Mouse (Mus musculus) kidney, embryonic 16.5 days (tissue): ENCODE data around the gene Cox6b1. TPM values are rescaled to one million over a fixed set of nuclear protein-coding genes. Genes with fewer than 3 reads are reported as not detected.

ENCODE experiments used
- ATAC-seq: fragments of 200-750 bp; cut with Nextera tagmentation; 2 replicates; pipeline ENCODE4 v1.8.0; 2017; ENCODE audit warnings: moderate TSS enrichment; ENCODE audit not compliant: low FRiP score, low TSS enrichment
- H3K27ac ChIP-seq: fragments of 300-500 bp; sonication (generic); 2 replicates; pipeline ENCODE4 v1.5.1; 2014; ENCODE audit warnings: low read length
- H3K27me3 ChIP-seq: fragments of 300-500 bp; sonication (generic); 2 replicates; pipeline ENCODE4 v1.6.1; 2014; ENCODE audit warnings: low read length, control low read depth, mixed read lengths; ENCODE audit not compliant: insufficient read depth
- H3K36me3 ChIP-seq: fragments of 300-500 bp; sonication (generic); 2 replicates; pipeline ENCODE4 v1.6.1; 2014; ENCODE audit warnings: low read length, control low read depth, mixed read lengths; ENCODE audit not compliant: insufficient read depth
- H3K4me1 ChIP-seq: fragments of 300-500 bp; sonication (generic); 2 replicates; pipeline ENCODE4 v1.6.1; 2014; ENCODE audit warnings: low read length, control low read depth, mixed read lengths; ENCODE audit not compliant: insufficient read depth
- H3K4me2 ChIP-seq: fragments of 300-500 bp; sonication (generic); replicated peaks from 2 replicates; pipeline ENCODE4 v1.6.1; 2014; ENCODE audit warnings: low read depth, low read length
- H3K4me3 ChIP-seq: fragments of 300-500 bp; sonication (generic); 2 replicates; pipeline ENCODE4 v1.5.1; 2014; ENCODE audit warnings: mild to moderate bottlenecking, low read length
- H3K9ac ChIP-seq: fragments of 300-500 bp; sonication (generic); replicated peaks from 2 replicates; pipeline ENCODE4 v1.6.1; 2014; ENCODE audit warnings: low read length
- H3K9me3 ChIP-seq: fragments of 300-500 bp; sonication (generic); 2 replicates; pipeline ENCODE4 v1.6.1; 2016; ENCODE audit warnings: low read length, control low read depth
- WGBS: fragments of 180-500 bp; shearing (Covaris S2); extraction: QIAGEN DNeasy Blood & Tissue Kit; methylation state at CpG from one replicate; pipeline ENCODE4 v1.1.7; 2014; 5-methylcytosine and 5-hydroxymethylcytosine counted together
- polyA plus RNA-seq: library from polyadenylated mRNA; unstranded; fragments of >200 nt; fragmentation: Nextera tagmentation; extraction: Ambion mirVana; gene quantifications from 2 replicates; pipeline ENCODE4 v1.2.1, GENCODE M21; 2015

The Cox6b1 gene
- polyA plus RNA-seq, 1 experiment from 2014 or later: 1,049 TPM

DNA sequence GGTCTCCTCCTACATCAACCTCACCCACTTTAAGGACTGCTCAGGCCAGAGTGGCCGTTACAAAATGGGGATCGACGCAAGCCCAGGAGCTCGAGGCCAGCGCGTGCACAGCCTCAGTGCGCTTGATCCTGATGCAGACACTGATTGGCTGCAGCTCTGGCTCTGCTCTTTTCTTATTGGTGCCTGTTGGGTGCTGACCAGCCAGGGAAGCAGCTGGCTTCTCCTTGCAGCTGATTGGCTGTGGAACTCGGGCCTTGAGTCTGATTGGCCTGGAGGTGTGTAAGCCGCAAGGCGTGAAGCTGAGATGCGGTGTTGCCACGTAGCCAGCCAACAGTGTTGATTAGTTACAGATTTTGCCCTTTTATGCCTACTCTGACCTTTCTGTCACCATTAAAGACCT, 27.2 kb downstream of the Cox6b1 start, which contains the start of gene Zbtb32:
TSS of gene Zbtb32 (minus strand) at position 124 of the 400 bp plus-strand sequence.
- H3K9me3 ChIP-seq: no peaks in the 10 kb centered on the region
- no peak within 1 kb of the TSS for H3K9ac ChIP-seq
- H3K36me3 ChIP-seq: no peaks in the 10 kb centered on the region
- peaks cover 16% of the 10 kb centered on the region for H3K4me1 ChIP-seq
- H3K4me3 ChIP-seq: no peak within 1 kb of the TSS
- no peak within 1 kb of the TSS for H3K4me2 ChIP-seq
- H3K27me3 ChIP-seq: no peaks in the 10 kb centered on the region
- WGBS: 93% methylated on average over 12 of the region's 12 CpGs
- no peak for ATAC-seq
- H3K27ac ChIP-seq: peak within 1 kb of the TSS; percentile 32; the same call in 1 of the 2 replicates

DNA sequence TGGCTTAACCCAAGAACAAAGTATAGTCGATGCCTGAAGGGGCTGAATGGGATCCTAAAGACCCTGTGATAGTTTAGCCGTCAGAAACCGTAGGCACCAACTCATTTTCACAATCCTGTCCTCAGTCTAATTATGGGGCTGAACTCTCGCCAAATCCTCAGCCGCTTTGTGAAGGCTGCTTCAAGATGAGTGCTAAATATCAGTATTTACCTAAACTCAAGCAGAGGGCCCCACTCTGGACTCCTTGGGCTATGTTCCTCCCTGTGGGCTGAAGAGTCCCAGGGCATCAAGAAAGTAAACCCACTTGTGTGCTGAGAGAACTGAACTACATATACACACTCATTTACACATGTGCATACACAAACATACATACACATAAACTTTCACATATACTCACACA, 29.1 kb downstream of the Cox6b1 start:
- 0 out of 2 replicates have a peak, but pooled peaks cover 3% of the 10 kb centered on the region for H3K4me1 ChIP-seq
- H3K4me2 ChIP-seq: no peak overlapping the region
- no peak overlapping the region for H3K4me3 ChIP-seq
- no peaks in the 10 kb centered on the region for H3K27me3 ChIP-seq
- ATAC-seq: no peak
- no peaks in the 10 kb centered on the region for H3K36me3 ChIP-seq
- H3K9ac ChIP-seq: no peak overlapping the region
- WGBS: 74% methylated on average over 5 of the region's 5 CpGs
- H3K27ac ChIP-seq: no peak overlapping the region
- no peaks in the 10 kb centered on the region for H3K9me3 ChIP-seq

DNA sequence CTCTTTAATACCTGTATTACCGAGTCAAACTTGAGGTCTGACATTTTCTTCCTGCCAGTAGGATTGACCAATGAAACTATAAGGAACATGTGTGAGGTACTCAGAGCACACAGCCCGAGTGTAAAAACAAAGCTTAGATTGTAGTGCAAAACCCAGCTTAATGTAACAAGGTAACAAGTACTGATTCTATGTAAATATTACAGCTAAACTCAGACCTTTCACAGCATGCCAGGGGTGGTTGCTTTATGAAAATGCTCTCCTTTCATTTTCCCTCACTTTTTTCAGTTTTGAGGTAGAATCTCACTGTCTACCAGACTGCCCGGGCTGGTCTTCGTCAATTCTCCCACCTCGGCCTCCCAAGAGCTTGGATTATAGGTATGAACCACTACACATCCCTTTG, 29.9 kb downstream of the Cox6b1 start:
- WGBS: 82% methylated on average over 5 of the region's 5 CpGs
- ATAC-seq: no peak
- H3K4me1 ChIP-seq: 0 out of 2 replicates have a peak, but pooled peaks cover 3% of the 10 kb centered on the region
- H3K36me3 ChIP-seq: no peaks in the 10 kb centered on the region
- H3K9me3 ChIP-seq: no peaks in the 10 kb centered on the region
- no peaks in the 10 kb centered on the region for H3K27me3 ChIP-seq
- no peak overlapping the region for H3K4me2 ChIP-seq
- H3K9ac ChIP-seq: no peak overlapping the region
- no peak overlapping the region for H3K4me3 ChIP-seq
- H3K27ac ChIP-seq: no peak overlapping the region

DNA sequence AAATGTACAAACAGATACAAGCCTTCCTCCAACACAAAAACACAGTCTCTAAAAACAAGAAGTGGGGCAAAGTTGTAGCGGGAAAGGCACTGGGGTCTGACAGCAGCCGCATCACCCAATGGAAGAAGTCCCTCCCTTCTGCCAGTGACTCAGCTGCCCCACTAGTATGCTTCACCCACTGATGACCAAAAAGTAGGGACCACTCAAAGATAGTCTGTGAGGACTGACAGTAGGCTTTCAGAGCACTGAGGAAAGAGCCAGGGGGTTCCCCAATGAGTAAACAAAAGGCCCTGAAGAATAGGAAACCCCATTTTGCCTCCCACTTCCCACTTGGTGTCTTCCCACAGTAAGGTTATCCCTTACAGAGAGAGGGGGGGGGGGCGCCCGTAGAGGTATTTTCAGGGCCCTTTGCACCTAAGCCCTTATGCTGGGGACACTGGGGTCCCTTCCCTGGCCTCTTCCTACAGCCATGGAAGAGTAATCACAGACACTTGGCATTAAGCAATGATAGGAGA, 31.4 kb downstream of the Cox6b1 start:
- no peaks in the 10 kb centered on the region for H3K27me3 ChIP-seq
- no peak overlapping the region for H3K27ac ChIP-seq
- H3K36me3 ChIP-seq: no peaks in the 10 kb centered on the region
- H3K4me3 ChIP-seq: no peak overlapping the region
- no peak overlapping the region for H3K4me2 ChIP-seq
- no peak for ATAC-seq
- H3K4me1 ChIP-seq: peaks cover 8% of the 10 kb centered on the region; the same call in 1 of the 2 replicates
- H3K9me3 ChIP-seq: no peaks in the 10 kb centered on the region
- 63% methylated on average over 4 of the region's 4 CpGs for WGBS
- no peak overlapping the region for H3K9ac ChIP-seq

DNA sequence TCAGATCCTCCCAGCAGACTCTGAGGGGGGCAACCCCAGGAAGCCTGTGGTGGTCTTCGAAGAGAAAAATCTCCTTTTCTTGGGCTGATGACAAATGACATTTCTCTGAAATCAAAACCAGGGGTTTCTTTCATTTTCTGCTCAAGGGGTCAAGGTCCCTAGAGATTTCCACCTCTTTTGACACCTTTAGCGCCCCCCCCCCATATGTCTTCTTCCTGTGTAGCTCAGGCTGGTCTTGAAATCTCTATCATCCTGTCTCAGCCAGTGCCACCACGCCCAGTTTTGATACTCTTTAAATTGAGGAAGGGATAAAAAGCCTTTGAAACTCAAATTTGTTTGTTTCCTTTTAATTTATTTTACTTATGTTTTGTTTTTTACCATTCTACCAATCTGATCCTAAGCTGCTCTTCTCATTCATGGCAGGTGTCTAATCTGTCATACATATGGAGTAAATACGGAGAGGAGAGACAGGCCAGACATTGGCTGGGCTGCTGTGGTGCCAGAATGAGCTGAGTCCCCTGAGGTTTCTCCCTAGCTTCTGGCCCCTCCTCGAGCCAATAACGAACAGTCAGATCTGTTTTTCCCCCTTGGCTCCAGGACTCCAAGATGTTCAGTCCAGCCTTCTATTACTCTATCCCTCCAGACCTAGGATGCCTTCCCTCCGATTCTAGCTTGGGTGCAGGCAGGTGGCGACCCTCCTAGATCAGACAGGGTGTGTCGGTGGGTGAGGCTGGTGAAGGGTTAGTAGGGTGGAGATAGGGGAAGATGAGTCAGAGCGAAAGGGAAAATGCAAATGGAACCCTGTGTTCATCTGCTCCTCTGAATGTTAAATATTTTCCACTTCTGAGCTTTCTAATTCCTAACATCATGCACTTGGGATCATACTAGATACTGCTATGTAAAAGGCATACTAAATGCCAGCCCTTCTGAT, 32.1 kb downstream of the Cox6b1 start:
- Histone ChIP-seq H3K9ac (no peak overlapping the region), H3K9me3 (no peaks in the 10 kb centered on the region), H3K4me1 (peaks cover 9% of the 10 kb centered on the region; the same call in 1 of the 2 replicates), H3K4me3 (no peak overlapping the region), H3K36me3 (no peaks in the 10 kb centered on the region), H3K27ac (no peak overlapping the region), H3K4me2 (no peak overlapping the region), H3K27me3 (no peaks in the 10 kb centered on the region)
- ATAC-seq: no peak
- WGBS: 75% methylated on average over 10 of the region's 10 CpGs

DNA sequence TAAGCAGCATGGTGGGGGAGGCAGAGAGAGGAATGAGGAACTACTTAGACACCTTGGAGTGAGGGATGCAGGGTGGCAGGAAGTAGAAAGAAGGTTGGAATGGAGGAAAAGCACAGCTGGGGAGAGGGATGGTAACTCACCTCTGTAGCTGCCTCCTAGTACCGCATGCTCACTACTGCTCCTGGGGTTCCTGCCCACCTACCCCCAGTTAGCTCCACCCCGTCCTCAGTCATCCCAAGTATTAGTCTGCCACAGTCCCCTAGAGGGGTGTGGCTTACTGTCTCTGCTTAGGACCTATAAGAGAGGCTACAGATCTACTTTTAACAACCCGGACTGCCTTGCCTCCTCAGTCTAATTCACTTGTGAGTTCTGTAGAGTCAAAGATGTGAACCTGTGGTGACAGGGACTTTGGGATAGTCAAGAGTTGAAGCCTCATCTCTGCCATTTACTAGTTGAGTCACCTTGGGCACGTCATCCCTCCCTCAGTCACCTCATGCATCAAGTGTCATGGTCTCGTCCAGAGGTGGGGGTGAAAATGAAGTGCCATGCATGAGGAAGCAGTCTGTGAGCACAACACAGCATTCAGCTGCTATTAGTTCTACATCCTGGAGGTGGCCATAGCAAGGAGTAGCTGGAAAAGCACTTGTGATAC, 33.1 kb downstream of the Cox6b1 start:
- no peak for ATAC-seq
- WGBS: 45% methylated on average over 5 of the region's 5 CpGs

DNA sequence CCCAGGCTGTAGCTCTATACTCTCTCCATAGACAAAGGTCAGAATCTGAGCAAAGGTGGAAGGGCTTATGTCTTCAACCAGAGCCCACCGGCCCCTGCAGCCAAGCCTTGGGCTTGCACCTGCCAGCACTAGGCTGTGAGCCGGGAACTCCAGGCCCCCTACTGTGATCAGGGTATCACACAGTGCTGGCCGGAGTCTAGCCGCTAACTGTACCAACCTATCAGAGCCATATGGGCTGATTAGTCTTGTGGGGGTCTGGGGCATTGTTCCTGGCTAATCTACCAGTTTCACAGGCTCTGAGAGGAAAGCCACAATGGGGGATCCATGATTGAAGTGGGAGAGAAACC, 34.4 kb downstream of the Cox6b1 start:
- H3K4me1 ChIP-seq: peaks cover 19% of the 10 kb centered on the region
- H3K27ac ChIP-seq: no peak overlapping the region
- no peaks in the 10 kb centered on the region; the same call in 1 of the 2 replicates for H3K36me3 ChIP-seq
- 70% methylated on average over 4 of the region's 4 CpGs for WGBS
- H3K9me3 ChIP-seq: no peaks in the 10 kb centered on the region
- H3K4me2 ChIP-seq: no peak overlapping the region
- no peak overlapping the region for H3K9ac ChIP-seq
- H3K27me3 ChIP-seq: no peaks in the 10 kb centered on the region
- no peak overlapping the region for H3K4me3 ChIP-seq
- no peak for ATAC-seq

More for the DNA sequence above, 33.1 kb downstream of the Cox6b1 start:
- H3K4me3 ChIP-seq: no peak overlapping the region
- no peak overlapping the region for H3K27ac ChIP-seq
- H3K27me3 ChIP-seq: no peaks in the 10 kb centered on the region
- H3K9me3 ChIP-seq: no peaks in the 10 kb centered on the region
- peaks cover 9% of the 10 kb centered on the region; the same call in 1 of the 2 replicates for H3K4me1 ChIP-seq
- H3K9ac ChIP-seq: no peak overlapping the region
- no peaks in the 10 kb centered on the region for H3K36me3 ChIP-seq
- no peak overlapping the region for H3K4me2 ChIP-seq

DNA sequence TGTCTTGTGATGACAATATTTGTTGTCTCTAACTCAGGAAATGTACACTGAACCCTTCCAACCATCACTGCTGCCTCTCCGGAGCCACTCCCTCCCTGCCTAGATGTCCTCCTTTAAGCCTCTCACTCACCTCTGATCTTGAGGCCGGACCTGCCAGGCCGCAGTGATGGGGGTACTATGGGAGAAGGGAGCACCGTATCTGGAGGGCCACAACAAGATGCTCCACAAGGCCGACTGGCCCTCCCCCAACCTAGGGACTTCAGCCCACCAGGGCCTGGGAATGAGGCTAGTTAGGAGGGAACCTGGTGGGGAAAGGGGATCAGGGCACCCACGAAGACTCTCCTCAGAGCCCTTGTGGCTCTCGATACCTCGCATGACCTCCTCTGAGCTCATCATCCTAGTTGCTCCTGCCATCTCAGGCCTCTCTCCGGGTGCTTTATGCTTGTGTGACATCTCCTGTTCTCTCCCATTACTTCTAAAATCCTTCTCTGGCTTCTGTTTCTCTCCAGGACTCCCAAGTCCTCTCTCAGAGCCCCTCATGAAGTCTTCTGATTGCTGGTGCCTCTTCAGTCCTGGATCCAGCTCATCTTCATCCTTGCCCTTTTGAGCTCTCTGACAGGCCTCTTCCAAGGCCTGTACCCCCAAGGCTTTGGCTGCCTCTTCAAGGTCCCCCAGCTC, 34.9 kb downstream of the Cox6b1 start:
- no peak overlapping the region for H3K9ac ChIP-seq
- peaks cover 5% of the 10 kb centered on the region; the same call in 1 of the 2 replicates for H3K36me3 ChIP-seq
- H3K4me3 ChIP-seq: no peak overlapping the region
- no peaks in the 10 kb centered on the region for H3K9me3 ChIP-seq
- no peak for ATAC-seq
- 85% methylated on average over 9 of the region's 9 CpGs for WGBS
- no peaks in the 10 kb centered on the region for H3K27me3 ChIP-seq
- H3K4me1 ChIP-seq: peaks cover 23% of the 10 kb centered on the region
- H3K27ac ChIP-seq: no peak overlapping the region
- H3K4me2 ChIP-seq: no peak overlapping the region

DNA sequence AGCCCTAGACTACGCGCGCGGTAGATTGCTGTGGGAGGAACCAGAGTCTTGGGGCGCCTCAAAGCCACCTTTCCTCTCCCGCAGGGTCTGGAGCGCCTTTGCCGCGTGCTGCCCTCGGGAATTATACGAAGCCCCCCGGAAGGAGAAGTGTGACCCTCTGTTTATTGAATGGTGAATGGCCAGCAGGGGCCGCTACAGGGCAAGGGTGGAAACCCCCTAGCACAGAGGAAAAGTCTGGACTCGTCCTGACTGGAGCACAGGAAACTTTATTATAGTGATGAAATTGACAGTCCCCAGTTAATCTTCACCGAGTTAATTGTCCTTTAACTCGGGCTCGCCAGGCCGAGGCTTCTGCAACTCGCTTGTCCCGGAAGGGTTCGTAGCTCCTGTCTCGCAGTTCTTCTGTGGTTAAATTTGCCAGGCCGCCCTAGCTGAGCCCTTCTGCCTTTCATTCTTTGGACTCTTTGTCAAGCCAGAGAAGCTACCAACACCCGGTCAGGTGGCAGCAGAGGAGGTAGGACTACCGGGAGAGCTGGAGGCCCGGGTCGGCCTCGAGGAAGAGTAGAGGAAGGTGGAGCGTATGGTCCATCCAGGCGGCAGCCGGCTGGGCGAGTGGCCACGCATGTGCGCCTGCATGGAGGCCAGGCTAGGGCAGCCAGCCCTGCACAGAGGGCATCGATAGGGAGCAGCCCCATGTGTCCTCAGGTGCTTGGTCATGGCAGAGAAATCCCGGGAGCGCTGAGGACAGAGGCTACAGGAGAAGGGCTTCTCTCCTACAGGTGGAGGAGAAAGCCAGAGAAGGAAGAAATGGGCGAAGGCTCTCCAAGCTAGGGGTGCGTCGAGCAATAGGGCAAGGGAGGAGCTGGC, 36.3 kb downstream of the Cox6b1 start:
- H3K36me3 ChIP-seq: peaks cover 18% of the 10 kb centered on the region
- H3K9ac ChIP-seq: peak overlapping the region; percentile 99
- peak; percentile 78 for ATAC-seq
- no peaks in the 10 kb centered on the region for H3K9me3 ChIP-seq
- peaks cover 23% of the 10 kb centered on the region for H3K4me1 ChIP-seq
- peak overlapping the region; percentile 99 for H3K4me3 ChIP-seq
- no peaks in the 10 kb centered on the region for H3K27me3 ChIP-seq
- H3K4me2 ChIP-seq: peak overlapping the region; percentile 90
- WGBS: 22% methylated on average over 40 of the region's 40 CpGs
- peak overlapping the region; percentile 92 for H3K27ac ChIP-seq
